Mouse (Mus musculus) ES-E14 (cell line): ENCODE results near the gene Taldo1. TPM values are rescaled to one million over a fixed set of nuclear protein-coding genes. Genes with fewer than 3 reads are reported as not detected.
A peak's percentile ranks its signal among the peaks of the same experiment; 100 is the strongest.

ENCODE experiments used
- DNase-seq: peaks from one replicate; pipeline ENCODE4 v3.0.0-alpha.2; 2013; ENCODE audit warnings: low read depth, low spot score
- H3K27ac ChIP-seq: 2 replicates; pipeline ENCODE4 v1.5.1; 2012; ENCODE audit warnings: low read depth, mild to moderate bottlenecking, low read length, moderate library complexity, mixed read lengths; ENCODE audit not compliant: poor library complexity, insufficient read depth, severe bottlenecking
- H3K36me3 ChIP-seq: 2 replicates; pipeline ENCODE4 v1.6.1; 2012; ENCODE audit warnings: mild to moderate bottlenecking, low read length, moderate library complexity, mixed read lengths; ENCODE audit not compliant: control insufficient read depth, poor library complexity, insufficient read depth, severe bottlenecking
- H3K4me1 ChIP-seq, 2 experiments: fragments of 150-350 bp in 1 of 2; sonication (generic) in 1 of 2; 2 replicates each; pipeline ENCODE4 v1.6.1; 2012; ENCODE audit warnings: low read length in 2 of 2, mild to moderate bottlenecking in 1 of 2, mixed read lengths in 1 of 2; ENCODE audit not compliant: control insufficient read depth in 2 of 2, insufficient read depth in 2 of 2, poor library complexity in 1 of 2
- H3K4me3 ChIP-seq, 2 experiments: fragments of 150-350 bp in 1 of 2; sonication (generic) in 1 of 2; 2 replicates each; pipeline ENCODE4 v1.5.1; 2012; ENCODE audit warnings: low read length in 2 of 2, low read depth in 1 of 2, mild to moderate bottlenecking in 1 of 2, mixed read lengths in 1 of 2; ENCODE audit not compliant: insufficient read depth in 1 of 2, poor library complexity in 1 of 2, severe bottlenecking in 1 of 2
- H3K9ac ChIP-seq: 2 replicates; pipeline ENCODE4 v1.6.1; 2012; ENCODE audit warnings: low read depth, mild to moderate bottlenecking, low read length, mixed read lengths; ENCODE audit not compliant: poor library complexity, insufficient read depth, severe bottlenecking
- H3K9me3 ChIP-seq: fragments of 150-350 bp; sonication (generic); 2 replicates; pipeline ENCODE4 v1.6.1; 2012; ENCODE audit warnings: low read depth, mild to moderate bottlenecking, low read length; ENCODE audit not compliant: control insufficient read depth, insufficient read depth
- CHD2 ChIP-seq: IDR thresholded peaks from 2 replicates; pipeline ENCODE4 v1.6.1; 2014; ENCODE audit warnings: mild to moderate bottlenecking, low read depth, low read length, inconsistent platforms
- HCFC1 ChIP-seq: IDR thresholded peaks from 2 replicates; pipeline ENCODE4 v1.6.1; 2012; ENCODE audit warnings: low read length, inconsistent platforms, borderline replicate concordance; ENCODE audit not compliant: insufficient read depth
- MAFK ChIP-seq: IDR thresholded peaks from 2 replicates; pipeline ENCODE4 v1.6.1; 2014; ENCODE audit warnings: mild to moderate bottlenecking, low read depth, low read length, inconsistent platforms; ENCODE audit not compliant: insufficient read depth
- ZC3H11A ChIP-seq: IDR thresholded peaks from 2 replicates; pipeline ENCODE4 v1.6.1; 2012; ENCODE audit warnings: low read depth, mild to moderate bottlenecking, inconsistent platforms, low read length, borderline replicate concordance
- ZNF384 ChIP-seq: IDR thresholded peaks from 2 replicates; pipeline ENCODE4 v1.6.1; 2012; ENCODE audit warnings: low read depth, low read length, inconsistent platforms
- in situ Hi-C, 2 experiments: fragments of 600-800 bp; cut with MboI; formaldehyde crosslinking; loops; one replicate each; pipeline ENCODE4 v1.15.1; 2025; ENCODE audit warnings: low sequenced_read_pairs in 2 of 2, inconsistent platforms in 1 of 2; ENCODE audit not compliant: unreplicated experiment in 2 of 2
- total RNA-seq: library from RNA; depleted of rRNA; stranded (reverse); fragments of 300-350 nt; gene quantifications from 2 replicates; pipeline ENCODE4 v1.2.3, GENCODE M21; 2012

Taldo1 gene
- total RNA-seq, 1 experiment: 327 TPM

GRCm38 (mm10) chr7:141423811-141424210, 31.8 kb downstream of the Taldo1 start:
- H3K4me3 ChIP-seq: no peak overlapping the region
- TF ChIP-seq ZNF384 (no peak), ZC3H11A (no peak), MAFK (no peak), HCFC1 (no peak), CHD2 (no peak)
- H3K36me3 ChIP-seq: no peaks in the 10 kb centered on the region
- in situ Hi-C loops: no loop called here
- H3K9me3 ChIP-seq: no peaks in the 10 kb centered on the region
- no peak overlapping the region for H3K27ac ChIP-seq
- no peak overlapping the region for H3K9ac ChIP-seq
- H3K4me1 ChIP-seq: peaks cover 1 to 8% of the 10 kb centered on the region in 2 experiments; a peak in 2 of 4 replicates
- no peak for DNase-seq

GRCm38 (mm10) chr7:141426948-141427730, 35.1 kb downstream of the Taldo1 start:
- peaks cover 6% of the 10 kb centered on the region; the same call in 1 of the 2 replicates for H3K36me3 ChIP-seq
- peaks cover 0 to 13% of the 10 kb centered on the region in 2 experiments; a peak in 2 of 4 replicates for H3K4me1 ChIP-seq
- H3K27ac ChIP-seq: no peak overlapping the region
- no peak for DNase-seq
- no peak for TF ChIP-seq ZNF384
- H3K9ac ChIP-seq: no peak overlapping the region
- no peak overlapping the region for H3K4me3 ChIP-seq
- in situ Hi-C loops: no loop called here
- no peaks in the 10 kb centered on the region for H3K9me3 ChIP-seq

- no peak overlapping the region for H3K9ac ChIP-seq
- peaks cover 0 to 14% of the 10 kb centered on the region in 2 experiments; a peak in 2 of 4 replicates for H3K4me1 ChIP-seq
- no peak overlapping the region for H3K27ac ChIP-seq
Observed at GRCm38 (mm10) chr7:141428701-141429100, 36.7 kb downstream of the Taldo1 start.

GRCm38 (mm10) chr7:141429310-141429709, 37.3 kb downstream of the Taldo1 start, which contains the start of gene Cend1:
TSS of gene Cend1 (minus strand) at chr7:141429491.
- peak; percentile 82 for DNase-seq
- peak; percentile 52; the same call in 1 of the 2 replicates for TF ChIP-seq HCFC1
- no peak for TF ChIP-seq ZNF384
- Histone ChIP-seq H3K9me3 (no peaks in the 10 kb centered on the region), H3K4me3 (peak within 1 kb of the TSS in 1 of 2 experiments; percentile 37; a peak in 3 of 4 replicates), H3K36me3 (peaks cover 18% of the 10 kb centered on the region; the same call in 1 of the 2 replicates), H3K9ac (peak within 1 kb of the TSS; percentile 7; the same call in 1 of the 2 replicates), H3K4me1 (peaks cover 0 to 18% of the 10 kb centered on the region in 2 experiments; a peak in 2 of 4 replicates), H3K27ac (no peak within 1 kb of the TSS)
- in situ Hi-C loops: no loop called here

More at GRCm38 (mm10) chr7:141428701-141429100, 36.7 kb downstream of the Taldo1 start:
- in situ Hi-C loops: no loop called here
- no peak overlapping the region for H3K4me3 ChIP-seq
- no peaks in the 10 kb centered on the region for H3K9me3 ChIP-seq
- no peak for DNase-seq
- peaks cover 14% of the 10 kb centered on the region; the same call in 1 of the 2 replicates for H3K36me3 ChIP-seq
- TF ChIP-seq MAFK (no peak), ZNF384 (no peak), ZC3H11A (no peak), CHD2 (no peak), HCFC1 (no peak)
